Mouse (Mus musculus): Measurements from ENCODE around the gene Cnfn. TPM values are rescaled to one million over a fixed set of nuclear protein-coding genes. Genes with fewer than 3 reads are reported as not detected.
A peak's percentile ranks its signal among the peaks of the same experiment; 100 is the strongest.

Gene Cnfn
- polyA plus RNA-seq, 1 experiment: not detected

- 6% methylated on average over 52 of the region's 52 CpGs for WGBS
- peak; percentile 87 to 88 for DNase-seq (ENCODE audit: low read depth in 1 of 2, low spot score in 2 of 2)
- Histone ChIP-seq H3K4me3 (ENCODE audit: extremely low read depth, insufficient read depth, insufficient read length) (peak overlapping the region; percentile 77), H3K27me3 (ENCODE audit: control insufficient read depth, insufficient read depth, low read length) (no peaks in the 10 kb centered on the region), H3K27ac (ENCODE audit: insufficient read depth, low read length) (peak overlapping the region; percentile 85), H3K4me1 (ENCODE audit: control insufficient read depth, insufficient read depth, insufficient read length) (peaks cover 11% of the 10 kb centered on the region; the same call in 1 of the 2 replicates), H3K36me3 (ENCODE audit: control insufficient read depth, insufficient read depth, low read length) (no peaks in the 10 kb centered on the region)
- TF ChIP-seq CTCF (IDR thresholded peaks at IDR 0.05; ENCODE audit: extremely low read depth, insufficient read depth, insufficient read length, insufficient replicate concordance) (no peak), POLR2A (IDR thresholded peaks at IDR 0.05; ENCODE audit: low read depth, low read length) (no peak)
These were observed 26.3 kb upstream of the Cnfn start for GRCm38 (mm10) chr7:25395558-25396521.

GRCm38 (mm10) chr7:25395186-25395557 is 25.6 kb upstream of the Cnfn start:
- peak overlapping the region; percentile 77 for H3K4me3 ChIP-seq (ENCODE audit: extremely low read depth, insufficient read depth, insufficient read length)
- H3K27ac ChIP-seq (ENCODE audit: insufficient read depth, low read length): peak overlapping the region; percentile 85
- H3K36me3 ChIP-seq (ENCODE audit: control insufficient read depth, insufficient read depth, low read length): no peaks in the 10 kb centered on the region
- under 1% methylated on average over 22 of the region's 22 CpGs for WGBS
- H3K4me1 ChIP-seq (ENCODE audit: control insufficient read depth, insufficient read depth, insufficient read length): peaks cover 11% of the 10 kb centered on the region; the same call in 1 of the 2 replicates
- peak; percentile 25 to 26 for DNase-seq (ENCODE audit: low read depth in 1 of 2, low spot score in 2 of 2)
- H3K27me3 ChIP-seq (ENCODE audit: control insufficient read depth, insufficient read depth, low read length): no peaks in the 10 kb centered on the region
- TF ChIP-seq CTCF (IDR thresholded peaks at IDR 0.05; ENCODE audit: extremely low read depth, insufficient read depth, insufficient read length, insufficient replicate concordance) (no peak), POLR2A (IDR thresholded peaks at IDR 0.05; ENCODE audit: low read depth, low read length) (no peak)

DNA sequence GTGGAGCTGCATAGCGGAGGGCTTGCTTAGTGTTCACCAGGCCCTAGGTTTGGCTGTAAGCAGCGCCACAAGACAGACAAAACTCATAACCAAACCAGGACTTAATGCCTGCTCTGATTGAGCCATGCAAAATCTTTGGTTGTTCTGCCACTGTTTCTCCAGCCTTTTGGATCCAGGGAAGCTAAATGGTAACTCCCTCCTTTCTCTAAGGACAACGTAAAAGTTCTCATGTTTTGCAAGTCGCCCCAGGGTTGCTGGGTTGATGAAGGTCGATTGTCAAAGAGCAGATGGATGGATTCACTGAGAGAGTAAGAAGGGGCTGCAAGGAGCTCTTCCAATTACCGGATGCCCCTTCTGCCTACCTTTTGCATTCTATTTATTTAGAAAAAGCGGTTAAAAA is 25.2 kb upstream of the Cnfn start:
- H3K4me3 ChIP-seq (ENCODE audit: extremely low read depth, insufficient read depth, insufficient read length): peak overlapping the region; percentile 77
- no peak for DNase-seq (ENCODE audit: low read depth in 1 of 2, low spot score in 2 of 2)
- H3K27me3 ChIP-seq (ENCODE audit: control insufficient read depth, insufficient read depth, low read length): no peaks in the 10 kb centered on the region
- no peaks in the 10 kb centered on the region for H3K36me3 ChIP-seq (ENCODE audit: control insufficient read depth, insufficient read depth, low read length)
- peaks cover 11% of the 10 kb centered on the region; the same call in 1 of the 2 replicates for H3K4me1 ChIP-seq (ENCODE audit: control insufficient read depth, insufficient read depth, insufficient read length)
- WGBS: 17% methylated on average over 7 of the region's 7 CpGs
- TF ChIP-seq POLR2A (IDR thresholded peaks at IDR 0.05; ENCODE audit: low read depth, low read length): no peak
- no peak for TF ChIP-seq CTCF (IDR thresholded peaks at IDR 0.05; ENCODE audit: extremely low read depth, insufficient read depth, insufficient read length, insufficient replicate concordance)
- H3K27ac ChIP-seq (ENCODE audit: insufficient read depth, low read length): peak overlapping the region; percentile 85

GRCm38 (mm10) chr7:25393451-25394210 is 24.1 kb upstream of the Cnfn start:
- no peaks in the 10 kb centered on the region for H3K27me3 ChIP-seq (ENCODE audit: control insufficient read depth, insufficient read depth, low read length)
- WGBS: 78% methylated on average over 8 of the region's 8 CpGs
- H3K4me1 ChIP-seq (ENCODE audit: control insufficient read depth, insufficient read depth, insufficient read length): peaks cover 11% of the 10 kb centered on the region; the same call in 1 of the 2 replicates
- no peak overlapping the region for H3K27ac ChIP-seq (ENCODE audit: insufficient read depth, low read length)
- DNase-seq (ENCODE audit: low read depth in 1 of 2, low spot score in 2 of 2): no peak
- no peak overlapping the region for H3K4me3 ChIP-seq (ENCODE audit: extremely low read depth, insufficient read depth, insufficient read length)
- no peaks in the 10 kb centered on the region for H3K36me3 ChIP-seq (ENCODE audit: control insufficient read depth, insufficient read depth, low read length)
- TF ChIP-seq CTCF (IDR thresholded peaks at IDR 0.05; ENCODE audit: extremely low read depth, insufficient read depth, insufficient read length, insufficient replicate concordance) (no peak), POLR2A (IDR thresholded peaks at IDR 0.05; ENCODE audit: low read depth, low read length) (no peak)

GRCm38 (mm10) chr7:25392851-25393250 is 23.3 kb upstream of the Cnfn start:
- no peaks in the 10 kb centered on the region for H3K27me3 ChIP-seq (ENCODE audit: control insufficient read depth, insufficient read depth, low read length)
- peaks cover 2% of the 10 kb centered on the region for H3K36me3 ChIP-seq (ENCODE audit: control insufficient read depth, insufficient read depth, low read length)
- no peak overlapping the region for H3K27ac ChIP-seq (ENCODE audit: insufficient read depth, low read length)
- H3K4me1 ChIP-seq (ENCODE audit: control insufficient read depth, insufficient read depth, insufficient read length): peaks cover 11% of the 10 kb centered on the region; the same call in 1 of the 2 replicates
- no peak overlapping the region for H3K4me3 ChIP-seq (ENCODE audit: extremely low read depth, insufficient read depth, insufficient read length)
- WGBS: 93% methylated on average over 7 of the region's 7 CpGs
- DNase-seq (ENCODE audit: low read depth in 1 of 2, low spot score in 2 of 2): no peak
- TF ChIP-seq POLR2A (IDR thresholded peaks at IDR 0.05; ENCODE audit: low read depth, low read length) (no peak), CTCF (IDR thresholded peaks at IDR 0.05; ENCODE audit: extremely low read depth, insufficient read depth, insufficient read length, insufficient replicate concordance) (no peak)

DNA sequence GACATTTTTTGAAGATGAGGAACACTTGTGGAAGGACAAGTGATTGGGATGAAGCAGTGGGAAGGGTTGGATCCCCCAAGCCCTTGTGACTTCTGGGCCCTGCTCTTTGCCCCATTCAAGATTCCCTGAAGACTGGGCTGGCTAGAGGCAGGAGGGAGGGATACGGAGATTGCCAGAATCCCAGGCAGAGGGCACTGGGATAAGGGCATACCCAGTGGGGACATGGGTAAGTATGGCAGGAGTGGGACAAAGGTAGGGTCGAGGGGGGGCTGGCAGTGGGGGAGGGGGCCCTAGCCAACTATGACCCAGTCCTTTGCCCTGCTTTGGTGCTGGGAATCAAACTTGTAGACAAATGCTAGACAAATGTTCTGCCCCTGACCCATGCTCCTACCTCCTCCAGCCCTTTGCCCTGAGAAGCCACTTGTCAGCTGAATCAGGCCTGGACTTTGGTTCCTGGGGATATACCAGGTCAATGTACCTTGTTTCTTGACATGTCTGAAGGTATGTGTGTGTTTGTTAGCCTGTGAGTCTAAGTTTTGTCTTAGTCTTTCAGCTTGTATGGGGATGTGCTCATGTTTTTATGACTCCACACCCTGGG is 22.4 kb upstream of the Cnfn start:
- no peaks in the 10 kb centered on the region for H3K27me3 ChIP-seq (ENCODE audit: control insufficient read depth, insufficient read depth, low read length)
- DNase-seq (ENCODE audit: low read depth in 1 of 2, low spot score in 2 of 2): no peak
- TF ChIP-seq POLR2A (IDR thresholded peaks at IDR 0.05; ENCODE audit: low read depth, low read length): no peak
- no peak overlapping the region for H3K27ac ChIP-seq (ENCODE audit: insufficient read depth, low read length)
- H3K4me3 ChIP-seq (ENCODE audit: extremely low read depth, insufficient read depth, insufficient read length): no peak overlapping the region
- WGBS: 75% methylated on average over 2 of the region's 2 CpGs
- peaks cover 10% of the 10 kb centered on the region for H3K36me3 ChIP-seq (ENCODE audit: control insufficient read depth, insufficient read depth, low read length)
- peaks cover 11% of the 10 kb centered on the region; the same call in 1 of the 2 replicates for H3K4me1 ChIP-seq (ENCODE audit: control insufficient read depth, insufficient read depth, insufficient read length)
